Mouse (Mus musculus): ENCODE results near the gene Pgls. TPM values are rescaled to one million over a fixed set of nuclear protein-coding genes. Genes with fewer than 3 reads are reported as not detected.

The Pgls gene
- polyA plus RNA-seq, 1 experiment from 2014 or later, result 231 TPM

DNA sequence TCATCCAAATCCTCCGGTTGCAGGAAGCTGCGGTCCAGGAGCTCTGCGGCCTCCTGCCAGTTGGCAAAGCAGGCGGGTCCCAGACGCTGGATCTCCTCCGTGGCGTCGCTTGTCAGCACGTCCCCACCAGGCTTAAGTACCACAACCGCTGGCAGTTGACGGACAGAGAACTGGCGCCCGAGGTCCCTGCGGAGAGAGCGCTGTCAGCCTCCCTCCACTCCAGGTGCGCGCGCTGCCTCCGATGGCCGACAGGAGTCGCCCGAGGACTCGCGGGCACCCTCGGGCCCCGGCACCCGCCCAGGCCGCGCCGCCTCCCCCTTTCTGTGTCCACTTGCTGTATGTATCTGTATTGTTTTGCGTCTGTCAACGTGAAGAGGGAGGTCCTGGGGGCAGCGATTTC is 29.2 kb upstream of the Pgls start:
- H3K4me2 ChIP-seq (ENCODE audit: low read depth, low read length), result peak overlapping the region; percentile 26
- H3K36me3 ChIP-seq (replicated peaks; ENCODE audit: control insufficient read depth, insufficient read depth, low read depth, low read length), result no peaks in the 10 kb centered on the region
- WGBS, result under 1% methylated on average over 33 of the region's 33 CpGs
- H3K9ac ChIP-seq (replicated peaks; ENCODE audit: low read length), result no peak overlapping the region; the same call in 1 of the 2 replicates
- peaks cover 3% of the 10 kb centered on the region for H3K9me3 ChIP-seq (replicated peaks; ENCODE audit: control insufficient read depth, low read length)
- H3K4me1 ChIP-seq (ENCODE audit: control insufficient read depth, insufficient read depth, low read length), result peaks cover 6% of the 10 kb centered on the region; the same call in 1 of the 2 replicates
- no peak overlapping the region for H3K27ac ChIP-seq (replicated peaks; ENCODE audit: low read depth, low read length)
- H3K4me3 ChIP-seq (ENCODE audit: low read depth, low read length), result peak overlapping the region; percentile 16; the same call in 1 of the 2 replicates
- peaks cover 48% of the 10 kb centered on the region for H3K27me3 ChIP-seq (ENCODE audit: control insufficient read depth, insufficient read depth, low read length)
- ATAC-seq (replicated peaks; ENCODE audit: insufficient number of reproducible peaks, low FRiP score, low TSS enrichment, low read depth) (no peak), DNase-seq (ENCODE audit: low spot score) (peak; percentile 70)

DNA sequence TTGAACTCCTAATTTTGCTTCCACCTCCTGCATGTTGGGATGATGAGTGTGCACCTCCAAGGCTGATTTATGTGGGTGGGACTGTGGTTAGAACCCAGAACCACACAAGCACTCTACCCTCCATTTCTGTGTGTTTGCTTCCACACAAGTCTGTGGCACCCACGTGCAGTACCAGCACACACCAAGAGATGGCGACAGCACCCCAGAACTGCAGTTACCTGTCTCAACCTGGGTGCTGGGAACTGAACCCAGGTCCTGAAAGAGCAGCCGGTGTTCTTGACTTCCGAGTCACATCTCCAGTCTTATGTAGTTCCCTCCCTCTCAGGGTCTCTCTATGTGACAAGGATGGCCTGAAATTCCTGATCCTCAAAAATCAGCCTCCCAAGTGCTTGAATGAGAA is 28.0 kb upstream of the Pgls start:
- Histone ChIP-seq H3K27ac (replicated peaks; ENCODE audit: low read depth, low read length) (no peak overlapping the region), H3K27me3 (ENCODE audit: control insufficient read depth, insufficient read depth, low read length) (peaks cover 41% of the 10 kb centered on the region), H3K4me1 (ENCODE audit: control insufficient read depth, insufficient read depth, low read length) (0 out of 2 replicates have a peak, but pooled peaks cover under 1% of the 10 kb centered on the region), H3K4me2 (ENCODE audit: low read depth, low read length) (no peak overlapping the region), H3K9me3 (replicated peaks; ENCODE audit: control insufficient read depth, low read length) (peaks cover 3% of the 10 kb centered on the region), H3K4me3 (ENCODE audit: low read depth, low read length) (no peak overlapping the region), H3K36me3 (replicated peaks; ENCODE audit: control insufficient read depth, insufficient read depth, low read depth, low read length) (no peaks in the 10 kb centered on the region), H3K9ac (replicated peaks; ENCODE audit: low read length) (no peak overlapping the region)
- WGBS, result 88% methylated on average over 4 of the region's 4 CpGs
- DNase-seq (ENCODE audit: low spot score), result no peak
- ATAC-seq (replicated peaks; ENCODE audit: insufficient number of reproducible peaks, low FRiP score, low TSS enrichment, low read depth), result no peak

DNA sequence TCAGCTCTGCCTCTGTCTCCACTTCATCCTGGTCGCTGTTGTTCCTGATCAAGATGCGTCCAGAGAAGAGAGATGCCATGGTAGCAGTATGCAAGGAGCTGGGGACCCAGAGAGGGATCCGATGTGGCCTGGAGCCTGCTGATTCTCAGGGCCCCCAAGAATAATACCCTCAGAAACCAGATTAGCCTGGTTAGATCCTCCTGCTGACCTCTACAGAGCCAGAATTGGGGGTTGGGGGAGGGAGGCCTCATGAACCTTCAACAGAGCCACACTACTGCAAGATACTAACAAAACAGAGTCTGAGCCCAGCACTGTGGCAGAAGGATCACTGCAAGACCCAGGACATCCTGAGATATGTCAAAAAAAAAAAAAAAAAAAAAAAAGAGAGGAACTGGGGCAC is 25.5 kb upstream of the Pgls start, which contains the start of gene Nxnl1:
Gene Nxnl1, minus strand, starts transcription at position 101 of the 400 bp plus-strand sequence.
- peaks cover 3% of the 10 kb centered on the region for H3K9me3 ChIP-seq (replicated peaks; ENCODE audit: control insufficient read depth, low read length)
- H3K9ac ChIP-seq (replicated peaks; ENCODE audit: low read length), result no peak within 1 kb of the TSS
- WGBS, result 53% methylated on average over 3 of the region's 3 CpGs
- ATAC-seq (replicated peaks; ENCODE audit: insufficient number of reproducible peaks, low FRiP score, low TSS enrichment, low read depth) (no peak), DNase-seq (ENCODE audit: low spot score) (no peak)
- peaks cover 19% of the 10 kb centered on the region for H3K27me3 ChIP-seq (ENCODE audit: control insufficient read depth, insufficient read depth, low read length)
- no peaks in the 10 kb centered on the region for H3K36me3 ChIP-seq (replicated peaks; ENCODE audit: control insufficient read depth, insufficient read depth, low read depth, low read length)
- H3K4me3 ChIP-seq (ENCODE audit: low read depth, low read length), result no peak within 1 kb of the TSS
- no peak within 1 kb of the TSS for H3K4me2 ChIP-seq (ENCODE audit: low read depth, low read length)
- no peaks in the 10 kb centered on the region; the same call in 1 of the 2 replicates for H3K4me1 ChIP-seq (ENCODE audit: control insufficient read depth, insufficient read depth, low read length)
- no peak within 1 kb of the TSS for H3K27ac ChIP-seq (replicated peaks; ENCODE audit: low read depth, low read length)

DNA sequence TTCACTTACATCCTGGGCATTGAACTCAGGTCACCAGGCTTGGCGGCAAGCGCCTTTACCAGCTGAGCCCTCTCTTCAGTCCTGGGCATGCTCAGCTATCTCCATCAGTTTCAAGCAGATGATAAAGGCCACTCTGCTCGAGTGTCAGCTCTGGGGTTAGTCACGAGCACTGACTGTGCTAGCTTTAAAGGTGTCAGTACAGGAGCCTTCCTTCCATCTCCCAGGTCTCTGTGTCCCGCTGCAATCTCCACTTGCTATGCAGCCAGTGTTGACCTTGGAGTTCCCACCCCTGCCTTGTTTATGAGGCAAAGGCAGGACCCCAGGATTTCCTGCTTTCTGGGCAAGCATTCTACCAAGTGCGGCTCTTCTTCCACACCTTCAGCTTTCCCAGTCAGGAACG is 24.4 kb upstream of the Pgls start:
- Histone ChIP-seq H3K4me3 (ENCODE audit: low read depth, low read length) (no peak overlapping the region), H3K4me1 (ENCODE audit: control insufficient read depth, insufficient read depth, low read length) (no peaks in the 10 kb centered on the region; the same call in 1 of the 2 replicates), H3K27ac (replicated peaks; ENCODE audit: low read depth, low read length) (no peak overlapping the region), H3K4me2 (ENCODE audit: low read depth, low read length) (no peak overlapping the region), H3K36me3 (replicated peaks; ENCODE audit: control insufficient read depth, insufficient read depth, low read depth, low read length) (no peaks in the 10 kb centered on the region), H3K27me3 (ENCODE audit: control insufficient read depth, insufficient read depth, low read length) (peaks cover 9% of the 10 kb centered on the region), H3K9ac (replicated peaks; ENCODE audit: low read length) (no peak overlapping the region), H3K9me3 (replicated peaks; ENCODE audit: control insufficient read depth, low read length) (peaks cover 3% of the 10 kb centered on the region)
- WGBS, result 76% methylated on average over 7 of the region's 7 CpGs
- ATAC-seq (replicated peaks; ENCODE audit: insufficient number of reproducible peaks, low FRiP score, low TSS enrichment, low read depth), result no peak
- no peak for DNase-seq (ENCODE audit: low spot score)

DNA sequence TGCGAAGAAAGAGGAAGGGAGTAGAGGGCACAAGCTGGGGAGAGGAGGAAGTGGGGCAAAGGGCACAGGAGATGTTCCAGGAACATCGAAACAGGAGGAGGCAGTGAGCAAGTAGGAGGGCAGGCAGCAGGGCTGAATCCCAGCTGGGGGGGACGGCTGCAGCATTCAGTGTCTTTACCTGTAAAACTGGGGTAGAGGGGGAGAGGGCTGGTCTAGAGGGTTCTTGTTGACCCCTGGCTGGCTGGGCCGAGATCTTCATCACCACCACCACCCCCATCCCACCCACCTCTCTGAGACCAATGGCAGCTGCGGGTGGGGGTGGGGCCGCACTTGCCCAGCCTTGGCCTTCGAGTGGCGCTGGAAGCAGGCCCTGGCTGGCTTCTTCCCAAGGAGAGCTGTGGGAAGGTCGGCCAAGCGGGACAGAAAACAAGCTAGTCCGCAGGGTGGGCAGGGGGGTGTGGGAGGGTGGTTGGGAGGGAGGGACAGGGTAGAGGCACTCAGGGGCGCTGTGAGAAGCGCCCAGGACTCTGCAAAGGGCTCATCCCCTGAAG is 23.5 kb upstream of the Pgls start, which contains the start of gene Slc27a1:
Gene Slc27a1, plus strand, starts transcription at position 496 of the 551 bp plus-strand sequence.
- ATAC-seq (replicated peaks; ENCODE audit: insufficient number of reproducible peaks, low FRiP score, low TSS enrichment, low read depth) (no peak), DNase-seq (ENCODE audit: low spot score) (no peak)
- 0 out of 2 replicates have a peak within 1 kb of the TSS, but pooled peaks have one; percentile 1 for H3K27ac ChIP-seq (replicated peaks; ENCODE audit: low read depth, low read length)
- H3K36me3 ChIP-seq (replicated peaks; ENCODE audit: control insufficient read depth, insufficient read depth, low read depth, low read length), result no peaks in the 10 kb centered on the region
- peaks cover 3% of the 10 kb centered on the region for H3K9me3 ChIP-seq (replicated peaks; ENCODE audit: control insufficient read depth, low read length)
- no peaks in the 10 kb centered on the region; the same call in 1 of the 2 replicates for H3K4me1 ChIP-seq (ENCODE audit: control insufficient read depth, insufficient read depth, low read length)
- H3K9ac ChIP-seq (replicated peaks; ENCODE audit: low read length), result peak within 1 kb of the TSS; percentile 32
- peak within 1 kb of the TSS; percentile 59 for H3K4me3 ChIP-seq (ENCODE audit: low read depth, low read length)
- WGBS, result 12% methylated on average over 13 of the region's 13 CpGs
- peak within 1 kb of the TSS; percentile 90 for H3K4me2 ChIP-seq (ENCODE audit: low read depth, low read length)
- H3K27me3 ChIP-seq (ENCODE audit: control insufficient read depth, insufficient read depth, low read length), result peaks cover 5% of the 10 kb centered on the region

DNA sequence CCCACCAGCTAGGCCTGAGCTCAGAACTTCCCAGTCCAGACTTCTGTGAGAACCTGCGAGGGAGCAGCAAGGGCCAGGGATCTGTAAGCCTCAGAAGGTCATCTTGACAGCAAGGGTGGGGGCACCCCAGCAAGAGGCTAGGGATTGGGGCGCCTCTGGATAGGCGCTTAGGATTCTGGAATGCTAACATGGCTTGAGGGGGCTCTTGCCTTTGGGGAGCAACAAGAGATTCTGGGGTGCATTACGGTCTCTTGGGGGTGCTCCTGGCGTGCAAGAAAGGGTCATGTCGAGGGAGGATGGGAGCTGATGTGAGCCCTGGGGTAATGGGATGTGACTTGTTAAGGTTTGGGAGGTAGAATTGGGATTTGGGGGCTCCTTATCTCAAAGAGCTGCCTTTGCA is 23.0 kb upstream of the Pgls start:
- no peak for ATAC-seq (replicated peaks; ENCODE audit: insufficient number of reproducible peaks, low FRiP score, low TSS enrichment, low read depth)

DNA sequence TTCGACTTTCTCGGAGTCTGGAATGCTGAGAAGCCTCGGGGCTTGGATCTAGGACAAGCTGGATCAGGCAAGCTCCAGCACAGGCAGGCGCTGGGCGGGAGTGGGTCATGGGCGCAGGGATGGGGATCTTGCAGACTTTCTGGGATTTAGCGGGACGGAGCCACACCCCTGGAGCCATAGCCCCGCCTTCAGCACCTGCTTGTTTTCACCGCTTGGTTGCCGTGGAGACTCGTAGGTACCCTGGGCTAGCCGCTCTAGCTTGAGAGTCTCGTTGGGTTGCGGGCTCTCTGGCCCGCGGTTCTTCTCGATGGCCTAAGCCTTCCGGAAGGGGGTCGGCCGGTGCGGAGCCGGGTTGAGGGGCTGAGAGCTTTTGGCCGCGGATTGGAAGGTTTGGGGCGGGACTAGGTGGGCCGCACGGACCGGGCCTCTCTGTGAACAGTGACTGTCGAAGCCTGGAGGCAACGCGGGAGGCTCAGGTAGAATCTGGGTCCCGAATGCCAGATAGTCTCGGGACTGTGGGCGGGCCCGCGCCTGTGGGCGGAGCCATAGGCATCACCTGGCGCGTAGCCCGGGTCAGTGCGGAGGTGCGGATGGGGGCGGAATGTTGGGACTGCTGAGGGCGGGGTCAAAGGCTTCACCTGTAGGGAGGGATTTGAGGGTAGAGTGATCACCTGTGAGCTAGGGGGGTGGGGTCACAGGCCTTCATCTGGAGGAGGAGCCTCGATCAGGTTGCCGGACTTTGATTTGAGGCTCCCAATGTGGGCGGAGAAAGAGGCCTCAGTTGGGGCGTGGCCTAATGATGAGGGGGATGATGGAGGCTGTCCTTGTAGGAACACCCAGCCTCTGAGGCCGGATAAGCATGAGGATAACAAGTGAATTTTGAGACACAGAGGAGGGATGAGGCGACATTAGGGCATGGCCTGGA is 22.3 kb upstream of the Pgls start:
- H3K4me2 ChIP-seq (ENCODE audit: low read depth, low read length), result peak overlapping the region; percentile 90
- H3K4me3 ChIP-seq (ENCODE audit: low read depth, low read length), result peak overlapping the region; percentile 59
- no peaks in the 10 kb centered on the region; the same call in 1 of the 2 replicates for H3K4me1 ChIP-seq (ENCODE audit: control insufficient read depth, insufficient read depth, low read length)
- peak overlapping the region; percentile 32 for H3K9ac ChIP-seq (replicated peaks; ENCODE audit: low read length)
- H3K27ac ChIP-seq (replicated peaks; ENCODE audit: low read depth, low read length), result 0 out of 2 replicates have a peak overlapping the region, but pooled peaks have one; percentile 1
- under 1% methylated on average over 51 of the region's 51 CpGs for WGBS
- peak; percentile 74 for ATAC-seq (replicated peaks; ENCODE audit: insufficient number of reproducible peaks, low FRiP score, low TSS enrichment, low read depth)
- no peaks in the 10 kb centered on the region for H3K9me3 ChIP-seq (replicated peaks; ENCODE audit: control insufficient read depth, low read length)
- H3K27me3 ChIP-seq (ENCODE audit: control insufficient read depth, insufficient read depth, low read length), result peaks cover 5% of the 10 kb centered on the region
- H3K36me3 ChIP-seq (replicated peaks; ENCODE audit: control insufficient read depth, insufficient read depth, low read depth, low read length), result no peaks in the 10 kb centered on the region
- peak; percentile 93 for DNase-seq (ENCODE audit: low spot score)

More for the DNA sequence above, 23.0 kb upstream of the Pgls start:
- Histone ChIP-seq H3K36me3 (replicated peaks; ENCODE audit: control insufficient read depth, insufficient read depth, low read depth, low read length) (no peaks in the 10 kb centered on the region), H3K4me2 (ENCODE audit: low read depth, low read length) (peak overlapping the region; percentile 90), H3K27ac (replicated peaks; ENCODE audit: low read depth, low read length) (no peak overlapping the region), H3K4me3 (ENCODE audit: low read depth, low read length) (peak overlapping the region; percentile 59), H3K9ac (replicated peaks; ENCODE audit: low read length) (peak overlapping the region; percentile 1; the same call in 1 of the 2 replicates), H3K27me3 (ENCODE audit: control insufficient read depth, insufficient read depth, low read length) (peaks cover 5% of the 10 kb centered on the region), H3K9me3 (replicated peaks; ENCODE audit: control insufficient read depth, low read length) (peaks cover 2% of the 10 kb centered on the region), H3K4me1 (ENCODE audit: control insufficient read depth, insufficient read depth, low read length) (no peaks in the 10 kb centered on the region; the same call in 1 of the 2 replicates)
- no peak for DNase-seq (ENCODE audit: low spot score)
- 20% methylated on average over 6 of the region's 6 CpGs for WGBS
